Mouse (Mus musculus) hindbrain, embryonic 13.5 days (tissue): ENCODE measurements at regions not wholly inside any gene's neighbourhood (a gene's known extent, or its start where the extent isn't known, plus 50 kb on each side); places are given as distances from the start of the nearest gene placed in this dataset.

Experiments
- ATAC-seq: fragments of 200-750 bp; cut with Nextera tagmentation; 2 replicates; pipeline ENCODE4 v1.8.0; 2017; ENCODE audit warnings: moderate TSS enrichment; ENCODE audit not compliant: low FRiP score
- H3K27ac ChIP-seq: fragments of 300-500 bp; sonication (generic); 2 replicates; pipeline ENCODE4 v1.5.1; 2015; ENCODE audit warnings: inconsistent platforms, mild to moderate bottlenecking, moderate library complexity
- H3K27me3 ChIP-seq: fragments of 300-500 bp; sonication (generic); 2 replicates; pipeline ENCODE4 v1.6.1; 2015; ENCODE audit warnings: mild to moderate bottlenecking, inconsistent platforms
- H3K36me3 ChIP-seq: fragments of 300-500 bp; sonication (generic); 2 replicates; pipeline ENCODE4 v1.6.1; 2015; ENCODE audit warnings: mild to moderate bottlenecking, inconsistent platforms
- H3K4me1 ChIP-seq: fragments of 300-500 bp; sonication (generic); replicated peaks from 2 replicates; pipeline ENCODE4 v1.6.1; 2015; ENCODE audit warnings: inconsistent platforms
- H3K4me2 ChIP-seq: fragments of 300-500 bp; sonication (generic); 2 replicates; pipeline ENCODE4 v1.6.1; 2015; ENCODE audit warnings: inconsistent platforms, mild to moderate bottlenecking, moderate library complexity
- H3K4me3 ChIP-seq: fragments of 300-500 bp; sonication (generic); 2 replicates; pipeline ENCODE4 v1.5.1; 2015; ENCODE audit warnings: mild to moderate bottlenecking, inconsistent platforms
- H3K9ac ChIP-seq: fragments of 300-500 bp; sonication (generic); 2 replicates; pipeline ENCODE4 v1.6.1; 2015; ENCODE audit warnings: mild to moderate bottlenecking, inconsistent platforms
- H3K9me3 ChIP-seq: fragments of 300-500 bp; sonication (generic); 2 replicates; pipeline ENCODE4 v1.6.1; 2016; ENCODE audit warnings: inconsistent platforms
- WGBS: fragments of 180-500 bp; shearing (Covaris S2); methylation state at CpG from one replicate; pipeline ENCODE4 v1.1.7; 2015; 5-methylcytosine and 5-hydroxymethylcytosine counted together

DNA sequence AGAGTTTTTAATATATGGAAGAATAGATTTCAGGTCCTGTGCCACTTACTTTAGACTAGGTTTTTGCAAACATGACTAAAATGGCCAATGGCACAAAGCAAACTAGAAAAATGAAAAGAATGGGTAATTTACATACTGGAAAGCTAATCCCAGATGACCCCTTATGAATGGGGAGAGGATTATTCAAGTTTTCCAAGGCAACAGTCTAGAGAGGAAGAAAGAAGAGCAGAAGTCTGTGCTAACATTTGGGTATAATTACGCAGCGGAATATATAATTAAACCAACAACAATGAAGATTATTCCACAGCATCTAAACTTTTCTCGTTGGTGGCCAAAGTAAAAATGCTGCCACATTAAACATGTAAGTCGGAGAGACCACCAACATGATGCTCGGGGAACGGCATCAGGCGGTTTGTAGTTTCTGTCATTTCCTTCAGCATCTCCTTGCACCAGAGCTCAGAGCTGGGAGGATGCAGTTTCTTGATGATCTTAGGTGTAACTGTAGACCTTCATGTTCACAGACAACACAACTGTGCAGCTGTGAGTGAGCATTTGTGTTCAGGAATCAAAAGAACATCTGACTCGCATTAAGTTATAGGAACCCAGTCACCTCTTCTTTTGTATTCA is 51.2 kb upstream of the Tmtc2 start:
- ATAC-seq = no peak
- no peak overlapping the region for H3K4me3 ChIP-seq
- H3K27me3 ChIP-seq = no peaks in the 10 kb centered on the region
- 82% methylated on average over 8 of the region's 8 CpGs for WGBS
- H3K9ac ChIP-seq = no peak overlapping the region
- H3K9me3 ChIP-seq = no peaks in the 10 kb centered on the region
- H3K4me2 ChIP-seq = no peak overlapping the region
- H3K27ac ChIP-seq = no peak overlapping the region
- no peaks in the 10 kb centered on the region for H3K36me3 ChIP-seq
- no peaks in the 10 kb centered on the region for H3K4me1 ChIP-seq
